Mouse (Mus musculus) colon, adult 2 months (tissue): Measurements from ENCODE around the gene Mapk7. TPM values are rescaled to one million over a fixed set of nuclear protein-coding genes. Genes with fewer than 3 reads are reported as not detected.

Source experiments
- polyA plus RNA-seq: library from polyadenylated mRNA; depleted of rRNA; stranded (reverse); fragments of >200 nt; gene quantifications from 2 replicates; pipeline ENCODE4 v1.2.3, GENCODE M21; 2012; rRNA removed

Mapk7 gene
- 27.4 and 29.0 TPM in 2 replicates for polyA plus RNA-seq

DNA sequence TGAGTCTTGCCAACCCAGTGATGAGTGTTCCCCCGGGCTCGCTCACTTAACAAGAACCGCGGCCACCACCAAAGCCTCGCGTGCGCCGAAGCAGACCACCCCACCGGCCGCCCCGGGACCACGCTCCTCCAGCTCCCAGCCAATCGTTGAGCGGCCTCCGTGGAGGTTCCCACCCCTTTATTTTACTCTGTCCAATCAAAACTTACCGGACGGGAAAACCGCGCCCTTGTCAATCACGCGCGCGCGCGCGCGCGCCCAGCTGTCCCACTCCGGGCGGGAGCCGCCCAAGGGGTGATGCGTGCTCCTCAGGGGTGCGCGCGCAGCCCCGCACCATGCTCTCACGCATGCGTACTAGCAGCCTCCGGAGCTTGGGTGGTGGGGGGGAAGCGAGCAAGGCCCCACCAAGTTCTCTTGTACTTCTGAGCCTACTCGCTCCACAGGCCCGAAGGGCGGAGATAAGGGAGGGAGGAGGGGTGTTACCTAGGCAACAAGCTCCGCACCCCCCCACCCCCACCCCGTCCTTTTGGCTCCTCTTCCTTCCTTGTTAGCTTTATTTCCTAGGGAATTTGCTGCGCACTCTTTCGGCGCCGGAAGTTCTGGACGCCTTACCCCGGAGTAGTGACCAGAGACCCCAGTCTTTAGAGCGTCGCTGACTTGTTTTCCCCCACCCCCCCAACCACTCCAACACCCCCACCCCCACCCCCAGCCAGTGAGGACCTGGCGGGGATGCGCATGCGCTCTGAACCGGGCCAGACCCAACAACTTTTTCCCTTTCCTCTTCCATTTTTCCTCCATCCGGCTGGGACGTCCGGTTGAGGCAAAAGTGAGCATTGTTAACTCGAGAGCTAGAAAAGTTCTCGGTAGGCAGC is at the start of gene Mapk7:
Mapk7 (minus strand) TSS at position 278 of the 869 bp plus-strand sequence.

GRCm38 (mm10) chr11:61504713-61505257 is 10.6 kb upstream of the Mapk7 start, which contains the start of gene B9d1:
Gene B9d1 (plus strand): TSS chr11:61505144.

DNA sequence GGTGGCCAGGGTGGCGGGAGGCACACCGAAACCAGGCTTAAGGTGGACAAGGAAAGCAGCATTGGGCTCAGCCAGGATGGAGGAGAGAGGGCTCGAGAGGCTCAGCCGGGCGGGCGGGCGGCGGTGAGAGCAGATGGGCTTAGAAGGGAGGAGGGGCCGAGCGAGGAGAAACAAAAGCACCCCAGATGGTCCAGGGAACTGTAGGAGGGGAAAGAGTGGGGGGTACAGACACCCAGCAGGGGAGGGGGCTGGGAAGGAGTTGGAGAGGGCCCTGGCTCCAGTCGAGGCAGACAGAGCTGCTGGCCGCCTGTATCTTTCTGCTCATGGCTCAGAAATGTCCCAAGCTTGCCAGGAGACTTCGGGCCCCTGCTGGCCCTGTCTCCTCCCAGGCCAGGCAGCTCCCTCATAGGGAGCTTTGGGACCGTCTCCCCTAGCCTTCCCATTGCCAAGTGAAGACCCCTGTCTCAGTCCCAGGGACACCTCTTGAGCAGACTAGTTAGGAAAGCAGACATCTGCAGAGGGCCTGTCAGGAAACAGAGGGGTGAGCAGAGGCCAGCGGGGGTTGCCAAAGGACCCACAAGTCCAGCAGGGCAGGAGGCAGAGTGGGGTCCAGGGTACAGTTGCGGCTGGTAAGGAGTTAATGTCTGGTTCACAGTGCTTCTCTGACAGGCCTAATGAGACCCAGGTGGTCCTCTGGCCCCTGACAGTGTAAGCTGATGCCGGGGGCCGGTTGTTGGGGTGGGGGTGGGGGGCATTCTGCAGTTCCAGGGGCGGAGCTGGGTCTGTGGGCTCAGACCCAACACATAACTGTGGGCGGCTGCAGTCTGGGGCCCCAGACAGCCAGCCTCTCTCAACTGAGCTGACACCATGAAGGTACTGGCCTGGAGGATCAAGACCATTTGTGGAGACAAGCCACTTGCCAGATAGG is 9.3 kb downstream of the Mapk7 start, which contains the start of gene Mfap4:
Mfap4 (plus strand) TSS at position 819 of the 928 bp plus-strand sequence.

Other genes starting within 250 kb of the Mapk7 start
- 75.6 and 94.9 TPM in 2 replicates for gene Aldh3a2, start 226.9 kb downstream of the Mapk7 start, polyA plus RNA-seq
- 0.19 TPM in 1 of 2 replicates, not detected in the other for gene Slc47a2, start 151.5 kb downstream of the Mapk7 start, polyA plus RNA-seq
- 0.24 and 0.33 TPM in 2 replicates for gene Slc47a1, start 116.1 kb downstream of the Mapk7 start, polyA plus RNA-seq
- 1.2 TPM in 2 replicates for gene Rnf112, start 40.3 kb downstream of the Mapk7 start, polyA plus RNA-seq
- gene Mfap4, start 9.0 kb downstream of the Mapk7 start, polyA plus RNA-seq = 147 and 156 TPM in 2 replicates
- 14.2 and 22.8 TPM in 2 replicates for gene B9d1, start 10.7 kb upstream of the Mapk7 start, polyA plus RNA-seq
- gene Epn2, start 85.3 kb upstream of the Mapk7 start, polyA plus RNA-seq = 19.4 and 20.3 TPM in 2 replicates
- gene Grap, start 158.9 kb upstream of the Mapk7 start, polyA plus RNA-seq = 4.9 and 5.9 TPM in 2 replicates
- gene Fam83g, start 189.7 kb upstream of the Mapk7 start, polyA plus RNA-seq = 19.0 and 22.9 TPM in 2 replicates
- gene Slc5a10, start 226.4 kb upstream of the Mapk7 start, polyA plus RNA-seq = 0.10 TPM in 1 of 2 replicates, not detected in the other